Mouse (Mus musculus): ENCODE measurements around the gene Arhgdia.

The Arhgdia gene

DNA sequence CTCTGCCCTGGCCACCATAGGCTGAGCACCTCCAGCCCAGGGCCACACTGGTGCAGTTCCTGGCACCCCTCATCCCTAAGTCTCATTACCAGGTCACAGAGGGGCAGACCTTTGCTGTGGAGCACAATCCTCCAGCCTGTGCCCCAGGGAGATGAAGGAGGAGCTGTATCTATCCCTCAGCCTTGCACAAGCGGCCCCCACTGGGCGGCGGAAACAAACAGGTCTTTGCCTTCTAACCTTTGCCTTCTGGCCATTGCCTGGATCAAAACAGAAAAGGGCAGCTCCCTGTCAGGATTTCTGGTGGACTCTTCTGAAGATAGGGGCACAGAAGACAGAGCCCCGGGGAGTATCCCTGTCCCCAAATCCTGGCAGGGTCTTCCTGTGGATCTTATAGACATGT is 52.5 kb downstream of the Arhgdia start:
- no peak for DNase-seq (ENCODE audit: inconsistent age in 2 of 2, low spot score in 1 of 2)
